Mouse (Mus musculus): ENCODE measurements around the gene Eno1. TPM values are rescaled to one million over a fixed set of nuclear protein-coding genes. Genes with fewer than 3 reads are reported as not detected.
"Not testable (repeated sequence)": the region's sequence is repeated elsewhere in the genome, so short reads cannot be mapped to it uniquely, and the experiment has no call there.

Gene Eno1
- polyA plus RNA-seq, 1 experiment from 2014 or later = 783 TPM

DNA sequence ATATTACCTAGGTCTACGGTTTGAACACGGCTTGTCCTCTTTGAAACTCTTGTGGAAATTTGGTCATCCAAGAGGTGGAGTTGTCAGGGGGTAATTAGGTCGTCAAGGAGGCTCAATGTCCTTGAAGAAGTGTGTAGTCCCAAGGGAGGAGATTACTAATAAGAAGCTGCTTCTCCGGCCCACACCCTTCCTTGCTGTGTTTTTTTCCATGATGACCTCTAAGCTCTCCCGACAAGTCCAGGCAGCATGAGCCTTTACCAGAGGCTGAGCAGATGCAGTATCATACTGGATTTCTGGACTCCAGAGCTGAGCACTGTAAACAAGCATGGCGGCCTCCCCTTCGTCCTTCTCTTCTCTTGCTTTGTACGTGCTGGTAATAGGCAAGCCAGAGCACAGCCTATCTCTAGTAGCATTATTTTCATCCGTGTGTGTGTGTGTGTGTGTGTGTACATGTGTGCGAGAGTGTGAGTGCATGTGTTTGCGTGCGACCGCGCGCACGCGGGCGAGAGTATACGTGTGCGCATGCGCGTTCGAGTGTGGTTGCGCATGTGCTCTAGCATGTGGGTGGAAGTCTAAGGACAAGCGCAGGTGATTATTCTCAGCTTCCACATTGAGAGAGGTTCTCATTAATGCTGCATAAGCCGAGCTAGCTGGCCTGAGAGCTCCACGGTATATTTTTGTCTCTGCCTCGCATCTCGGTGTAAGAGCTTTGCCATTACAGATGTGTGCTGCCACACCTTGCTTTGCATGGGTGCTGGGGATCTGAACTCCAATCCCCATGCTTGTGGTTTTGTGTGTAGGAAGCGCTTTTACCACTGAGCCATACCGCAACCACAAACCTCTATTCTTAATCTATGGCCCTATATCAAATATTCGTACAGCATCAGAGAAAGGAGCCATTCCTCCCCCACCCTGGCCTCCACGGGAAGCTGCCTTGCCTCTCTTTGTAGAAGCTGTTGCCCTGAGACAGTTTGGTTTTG, 32.4 kb downstream of the Eno1 start:
- DNase-seq (no peak), ATAC-seq (ENCODE audit: low read depth) (no peak)
- Histone ChIP-seq H3K27ac (no peak overlapping the region), H3K4me3 (replicated peaks) (no peak overlapping the region), H3K36me3 (no peaks in the 10 kb centered on the region), H3K9me3 (replicated peaks) (no peaks in the 10 kb centered on the region), H3K4me1 (replicated peaks) (peaks cover 41% of the 10 kb centered on the region), H3K9ac (no peak overlapping the region), H3K4me2 (peak overlapping the region; percentile 14; the same call in 1 of the 2 replicates), H3K27me3 (0 out of 2 replicates have a peak, but pooled peaks cover 7% of the 10 kb centered on the region)
- 67% methylated on average over 33 of the region's 33 CpGs for WGBS (ENCODE audit: insufficient replicate concordance)

DNA sequence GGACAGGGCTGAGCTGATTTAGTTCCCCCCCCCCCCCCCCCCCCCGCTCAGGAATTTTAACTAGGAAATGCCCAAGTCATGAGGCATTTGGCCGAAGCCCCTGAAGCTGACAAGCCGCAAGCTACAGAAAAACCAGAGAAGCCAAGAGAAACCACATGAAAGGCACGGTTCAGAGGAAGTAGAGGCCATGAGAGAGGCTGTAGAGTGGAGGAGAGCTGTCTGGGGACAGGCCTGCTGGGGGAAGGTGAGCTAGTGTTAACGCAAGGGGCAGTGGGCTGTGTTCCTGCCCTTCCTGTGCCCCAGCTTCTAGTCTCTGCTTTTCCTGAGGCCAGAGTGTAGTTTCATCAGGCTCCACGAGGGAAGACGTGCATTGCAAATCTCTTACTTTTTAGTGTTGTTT, 33.2 kb downstream of the Eno1 start:
- H3K4me3 ChIP-seq (replicated peaks) = no peak overlapping the region
- H3K36me3 ChIP-seq = no peaks in the 10 kb centered on the region
- no peak overlapping the region for H3K27ac ChIP-seq
- H3K4me1 ChIP-seq (replicated peaks) = peaks cover 41% of the 10 kb centered on the region
- DNase-seq (no peak), ATAC-seq (ENCODE audit: low read depth) (no peak)
- no peaks in the 10 kb centered on the region for H3K9me3 ChIP-seq (replicated peaks)
- 0 out of 2 replicates have a peak, but pooled peaks cover 7% of the 10 kb centered on the region for H3K27me3 ChIP-seq
- H3K4me2 ChIP-seq = peak overlapping the region; percentile 14; the same call in 1 of the 2 replicates
- WGBS (ENCODE audit: insufficient replicate concordance) = 17% methylated on average over 7 of the region's 7 CpGs
- H3K9ac ChIP-seq = no peak overlapping the region

- not testable (repeated sequence) for H3K27me3 ChIP-seq; H3K4me2 ChIP-seq; H3K27ac ChIP-seq; H3K9me3 ChIP-seq (replicated peaks); ATAC-seq (ENCODE audit: low read depth); H3K9ac ChIP-seq; H3K36me3 ChIP-seq; DNase-seq; H3K4me3 ChIP-seq (replicated peaks)
- WGBS (ENCODE audit: insufficient replicate concordance) = 44% methylated on average over 4 of the region's 4 CpGs
- H3K4me1 ChIP-seq (replicated peaks) = peaks cover 33% of the 10 kb centered on the region
Observed at GRCm38 (mm10) chr4:150270718-150271117, 34.2 kb downstream of the Eno1 start.

- Histone ChIP-seq H3K36me3 (no peaks in the 10 kb centered on the region), H3K27ac (no peak overlapping the region), H3K9me3 (replicated peaks) (no peaks in the 10 kb centered on the region), H3K4me1 (replicated peaks) (peaks cover 26% of the 10 kb centered on the region), H3K4me3 (replicated peaks) (no peak overlapping the region), H3K9ac (peak overlapping the region; percentile 26; the same call in 1 of the 2 replicates), H3K4me2 (peak overlapping the region; percentile 19), H3K27me3 (0 out of 2 replicates have a peak, but pooled peaks cover 2% of the 10 kb centered on the region)
- 14% methylated on average over 9 of the region's 9 CpGs for WGBS (ENCODE audit: insufficient replicate concordance)
- DNase-seq (no peak), ATAC-seq (ENCODE audit: low read depth) (0 out of 2 replicates have a peak, but pooled peaks have one; percentile 35)
Observed at GRCm38 (mm10) chr4:150272725-150273124, 36.2 kb downstream of the Eno1 start.

DNA sequence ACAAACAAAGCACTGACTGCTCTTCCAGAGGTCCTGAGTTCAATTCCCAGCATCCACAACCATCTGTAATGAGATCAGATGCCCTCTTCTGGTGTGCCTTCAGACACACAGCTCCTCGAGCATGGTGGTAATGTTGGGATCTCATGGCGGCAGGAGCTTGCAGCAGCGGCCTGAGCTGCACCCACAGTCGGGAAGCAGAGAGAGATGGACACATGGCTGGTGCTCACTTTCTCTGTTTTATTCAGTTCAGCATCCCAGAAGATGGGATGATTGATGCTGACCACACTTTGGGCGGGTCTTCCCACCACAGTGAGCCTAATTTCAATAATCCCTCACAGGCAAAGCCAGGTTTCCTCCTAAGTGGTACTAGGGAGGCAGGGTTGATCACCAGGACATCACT, 39.0 kb downstream of the Eno1 start:
- H3K4me2 ChIP-seq = no peak overlapping the region
- DNase-seq (no peak), ATAC-seq (ENCODE audit: low read depth) (no peak)
- no peak overlapping the region for H3K27ac ChIP-seq
- 63% methylated on average over 5 of the region's 5 CpGs for WGBS (ENCODE audit: insufficient replicate concordance)
- no peaks in the 10 kb centered on the region for H3K36me3 ChIP-seq
- H3K9me3 ChIP-seq (replicated peaks) = no peaks in the 10 kb centered on the region
- H3K27me3 ChIP-seq = no peaks in the 10 kb centered on the region
- H3K4me1 ChIP-seq (replicated peaks) = peaks cover 20% of the 10 kb centered on the region
- no peak overlapping the region for H3K4me3 ChIP-seq (replicated peaks)
- H3K9ac ChIP-seq = no peak overlapping the region

GRCm38 (mm10) chr4:150279336-150279735, 42.8 kb downstream of the Eno1 start:
- H3K4me3 ChIP-seq (replicated peaks); H3K9ac ChIP-seq; H3K36me3 ChIP-seq; ATAC-seq (ENCODE audit: low read depth); H3K4me2 ChIP-seq; H3K27me3 ChIP-seq; H3K27ac ChIP-seq; DNase-seq; H3K9me3 ChIP-seq (replicated peaks): not testable (repeated sequence)
- peaks cover 33% of the 10 kb centered on the region for H3K4me1 ChIP-seq (replicated peaks)
- WGBS (ENCODE audit: insufficient replicate concordance) = 83% methylated on average over 5 of the region's 7 CpGs

GRCm38 (mm10) chr4:150280002-150280401, 43.5 kb downstream of the Eno1 start:
- 65% methylated on average over 2 of the region's 2 CpGs for WGBS (ENCODE audit: insufficient replicate concordance)
- Histone ChIP-seq H3K9me3 (replicated peaks) (no peaks in the 10 kb centered on the region), H3K36me3 (no peaks in the 10 kb centered on the region), H3K4me2 (peak overlapping the region; percentile 74), H3K9ac (no peak overlapping the region), H3K27ac (no peak overlapping the region), H3K4me3 (replicated peaks) (no peak overlapping the region), H3K4me1 (replicated peaks) (peaks cover 34% of the 10 kb centered on the region), H3K27me3 (no peaks in the 10 kb centered on the region)
- DNase-seq (no peak), ATAC-seq (ENCODE audit: low read depth) (no peak)

DNA sequence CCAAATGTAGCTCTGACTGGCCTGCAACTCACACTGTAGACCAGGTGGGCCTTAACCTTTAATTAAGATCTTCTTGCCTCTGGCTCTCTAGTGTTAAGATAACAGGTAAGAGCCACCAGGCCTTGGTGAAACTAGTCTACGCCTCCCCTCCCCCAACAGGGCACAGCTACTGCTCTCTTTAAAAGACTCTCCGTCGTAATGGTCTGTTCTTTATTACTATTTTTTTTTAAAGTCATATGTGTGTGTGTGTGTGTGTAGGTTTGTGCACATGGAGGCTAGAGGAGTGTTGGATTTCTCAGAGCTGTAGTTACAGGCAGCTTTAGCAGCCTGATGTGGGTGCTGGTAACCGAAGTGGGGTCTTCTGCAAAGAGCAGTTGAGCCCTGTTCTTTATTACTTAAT, 43.9 kb downstream of the Eno1 start:
- Histone ChIP-seq H3K36me3 (no peaks in the 10 kb centered on the region), H3K27me3 (no peaks in the 10 kb centered on the region), H3K9me3 (replicated peaks) (no peaks in the 10 kb centered on the region), H3K4me2 (peak overlapping the region; percentile 74), H3K4me1 (replicated peaks) (peaks cover 34% of the 10 kb centered on the region), H3K27ac (peak overlapping the region; percentile 92), H3K4me3 (replicated peaks) (peak overlapping the region; percentile 78), H3K9ac (peak overlapping the region; percentile 81)
- ATAC-seq (ENCODE audit: low read depth) = no peak
- 51% methylated on average over 4 of the region's 4 CpGs for WGBS (ENCODE audit: insufficient replicate concordance)
- DNase-seq = no peak

DNA sequence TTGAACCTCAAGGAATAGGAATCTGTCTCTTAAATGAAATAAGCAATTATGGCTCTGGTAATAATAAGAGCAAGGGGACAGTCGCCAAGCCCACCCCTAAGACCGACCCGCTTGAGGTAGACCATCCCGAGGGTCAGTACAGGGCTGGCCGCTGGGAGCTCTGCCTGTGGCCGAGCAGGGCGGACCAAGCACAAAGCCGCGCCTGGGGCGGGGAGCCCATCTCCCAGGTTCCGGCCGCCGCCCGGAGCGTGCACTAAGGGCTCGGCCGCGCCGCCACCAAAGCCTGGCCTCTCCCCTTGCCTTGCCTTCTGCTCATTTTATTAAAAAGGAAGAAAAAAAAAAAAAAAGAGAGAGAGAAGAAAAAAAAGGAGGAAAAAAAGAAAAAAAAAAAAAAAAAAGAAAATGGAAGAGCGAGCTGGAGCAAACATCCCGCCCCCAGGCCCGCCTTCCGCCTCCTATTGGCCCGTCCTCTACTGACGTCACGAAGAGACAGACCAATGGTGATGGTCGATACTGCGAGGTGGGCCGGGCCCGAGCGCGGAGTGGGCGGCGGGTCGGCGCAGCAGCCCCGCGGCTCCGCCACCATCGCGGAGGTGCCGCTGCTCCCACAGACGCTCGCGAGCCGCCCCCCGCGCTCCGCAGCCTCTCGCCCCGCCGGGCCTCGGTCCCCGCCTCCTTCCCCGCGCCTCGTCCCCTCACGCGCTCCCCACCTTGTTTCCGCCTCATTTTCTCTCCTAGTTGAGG, 44.7 kb downstream of the Eno1 start, which contains the start of gene Rere:
Rere (plus strand) TSS at position 629 of the 744 bp plus-strand sequence.
- no peaks in the 10 kb centered on the region for H3K27me3 ChIP-seq
- DNase-seq = peak; percentile 95
- peak within 1 kb of the TSS; percentile 92 for H3K27ac ChIP-seq
- H3K4me2 ChIP-seq = peak within 1 kb of the TSS; percentile 85
- peak within 1 kb of the TSS; percentile 78 for H3K4me3 ChIP-seq (replicated peaks)
- H3K9me3 ChIP-seq (replicated peaks) = no peaks in the 10 kb centered on the region
- ATAC-seq (ENCODE audit: low read depth) = peak; percentile 99
- peaks cover 34% of the 10 kb centered on the region for H3K4me1 ChIP-seq (replicated peaks)
- WGBS (ENCODE audit: insufficient replicate concordance) = under 1% methylated on average over 59 of the region's 60 CpGs
- H3K9ac ChIP-seq = peak within 1 kb of the TSS; percentile 88
- no peaks in the 10 kb centered on the region for H3K36me3 ChIP-seq

GRCm38 (mm10) chr4:150281891-150282630, 45.5 kb downstream of the Eno1 start:
- ATAC-seq (ENCODE audit: low read depth) = peak; percentile 12; the same call in 1 of the 2 replicates
- Histone ChIP-seq H3K9ac (peak overlapping the region; percentile 88), H3K36me3 (no peaks in the 10 kb centered on the region), H3K4me2 (peak overlapping the region; percentile 85), H3K27me3 (no peaks in the 10 kb centered on the region), H3K4me3 (replicated peaks) (peak overlapping the region; percentile 78), H3K4me1 (replicated peaks) (peaks cover 34% of the 10 kb centered on the region), H3K27ac (peak overlapping the region; percentile 83), H3K9me3 (replicated peaks) (no peaks in the 10 kb centered on the region)
- peak; percentile 34 for DNase-seq
- 2% methylated on average over 46 of the region's 50 CpGs for WGBS (ENCODE audit: insufficient replicate concordance)

All from liver, embryonic 13.5 days (tissue).